Mouse (Mus musculus) granulocyte monocyte progenitor cell, adult 5-6 weeks (primary cell): ENCODE results near the gene Hist2h2be. TPM values are rescaled to one million over a fixed set of nuclear protein-coding genes. Genes with fewer than 3 reads are reported as not detected.
"Not testable (repeated sequence)": the region's sequence is repeated elsewhere in the genome, so short reads cannot be mapped to it uniquely, and the experiment has no call there.

Source experiments
- ATAC-seq: replicated peaks from 2 replicates; pipeline ENCODE4 v1.8.0; 2016; ENCODE audit warnings: mild to moderate bottlenecking, moderate TSS enrichment, inconsistent platforms; ENCODE audit not compliant: poor library complexity, severe bottlenecking
- total RNA-seq, 2 experiments: library from RNA; stranded (forward) in 1 of 2; stranded (reverse) in 1 of 2; fragments of 200-712, 200-1000 nt in 1 of 2; fragments of >200 nt in 1 of 2; fragmentation: Nextera tagmentation in 1 of 2; gene quantifications; 2 replicates each; pipeline ENCODE4 v1.2.3; 2014 to 2017

Gene Hist2h2be
- total RNA-seq, 2 experiments from 2014 or later = 3.3 to 11.2 TPM

GRCm38 (mm10) chr3:96237335-96237903 is 16.5 kb downstream of the Hist2h2be start:
- ATAC-seq = no peak

DNA sequence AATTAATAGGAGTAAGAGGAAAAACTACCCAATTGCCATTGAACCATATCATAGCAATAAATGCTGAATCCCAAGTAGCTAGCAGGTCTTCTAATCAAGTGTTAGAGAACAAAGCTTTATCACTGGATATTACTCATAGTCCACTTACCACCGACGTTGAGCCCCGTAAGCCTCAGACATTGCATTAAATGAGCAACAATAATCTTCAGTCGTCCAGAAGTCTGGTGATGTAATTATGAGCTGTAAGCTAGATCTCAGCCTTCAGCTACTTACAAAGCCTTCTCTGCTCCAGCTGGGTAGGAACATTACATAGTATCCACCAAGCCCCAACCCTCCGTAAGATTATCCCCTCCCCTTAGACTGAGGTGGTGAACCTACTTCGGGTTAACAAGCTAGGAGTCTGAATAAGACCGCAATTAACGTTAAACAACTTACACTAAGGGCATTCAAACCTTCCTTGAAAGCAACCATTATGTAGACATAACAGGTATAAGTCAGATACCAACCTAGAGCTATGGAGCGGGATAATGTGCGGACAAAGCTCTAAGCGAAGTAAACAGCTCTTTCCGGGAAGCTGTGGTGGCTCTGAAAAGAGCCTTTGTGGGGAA is 17.1 kb downstream of the Hist2h2be start:
- no peak for ATAC-seq

DNA sequence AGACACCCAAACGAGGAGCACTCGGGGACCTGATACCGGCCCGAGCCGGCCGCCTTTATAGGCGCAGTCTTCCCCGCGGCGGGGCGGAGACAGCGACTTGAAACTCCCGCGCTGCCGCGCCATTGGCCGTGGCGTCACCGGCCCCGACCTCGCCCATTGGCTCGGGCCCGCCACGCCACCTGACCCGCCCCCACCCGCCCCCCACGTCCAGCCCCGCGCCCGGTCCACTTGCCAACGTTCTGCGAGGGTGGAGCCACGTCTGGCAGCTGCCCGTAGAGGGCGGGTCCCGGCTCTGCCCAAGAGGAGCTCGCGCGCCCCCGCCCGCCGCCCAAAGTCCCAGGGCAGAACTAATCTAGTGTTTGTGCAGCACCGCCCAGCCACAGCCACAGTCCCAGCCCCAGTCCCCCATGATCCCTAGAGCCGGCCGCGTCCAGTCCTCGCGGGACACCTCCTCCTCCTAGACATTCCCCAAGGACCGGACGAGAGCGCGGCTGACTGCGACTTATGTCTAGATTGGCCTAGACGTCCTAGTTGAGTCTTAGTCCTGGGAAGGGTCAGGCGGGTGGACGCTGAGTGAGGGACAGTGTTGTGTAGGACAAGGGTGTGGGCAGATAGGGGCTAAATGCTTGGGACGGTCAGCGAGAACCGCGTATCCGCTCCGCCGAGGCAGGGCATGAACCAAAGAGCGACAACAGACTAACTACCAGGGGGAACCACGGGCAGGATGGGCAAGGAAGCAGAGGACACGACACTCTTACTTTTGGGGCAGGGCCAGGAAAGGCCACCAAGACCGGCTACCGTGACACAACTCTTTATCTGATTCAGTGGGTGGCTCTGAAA is 18.3 kb downstream of the Hist2h2be start, which contains the start of gene Hist2h3c2:
Gene Hist2h3c2, minus strand, starts transcription at position 174 of the 840 bp plus-strand sequence.
- ATAC-seq = peak; percentile 62

- ATAC-seq = peak; percentile 55
These were observed 19.3 kb downstream of the Hist2h2be start, which contains the start of gene Hist2h2aa2 for GRCm38 (mm10) chr3:96239949-96240798. TSS of gene Hist2h2aa2 (minus strand) at chr3:96240276.

GRCm38 (mm10) chr3:96240799-96241197 is 19.9 kb downstream of the Hist2h2be start:
- no peak for ATAC-seq

GRCm38 (mm10) chr3:96243921-96244572 is 23.1 kb downstream of the Hist2h2be start:
- no peak for ATAC-seq

GRCm38 (mm10) chr3:96245003-96245886 is 24.3 kb downstream of the Hist2h2be start, which contains the start of gene Hist2h2aa1:
TSS of gene Hist2h2aa1 (plus strand) at chr3:96245497.
- peak; percentile 61 for ATAC-seq

DNA sequence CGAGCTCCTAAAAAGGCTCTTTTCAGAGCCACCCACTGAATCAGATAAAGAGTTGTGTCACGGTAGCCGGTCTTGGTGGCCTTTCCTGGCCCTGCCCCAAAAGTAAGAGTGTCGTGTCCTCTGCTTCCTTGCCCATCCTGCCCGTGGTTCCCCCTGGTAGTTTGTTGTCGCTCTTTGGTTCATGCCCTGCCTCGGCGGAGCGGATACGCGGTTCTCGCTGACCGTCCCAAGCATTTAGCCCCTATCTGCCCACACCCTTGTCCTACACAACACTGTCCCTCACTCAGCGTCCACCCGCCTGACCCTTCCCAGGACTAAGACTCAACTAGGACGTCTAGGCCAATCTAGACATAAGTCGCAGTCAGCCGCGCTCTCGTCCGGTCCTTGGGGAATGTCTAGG is 25.1 kb downstream of the Hist2h2be start:
- ATAC-seq = not testable (repeated sequence)

DNA sequence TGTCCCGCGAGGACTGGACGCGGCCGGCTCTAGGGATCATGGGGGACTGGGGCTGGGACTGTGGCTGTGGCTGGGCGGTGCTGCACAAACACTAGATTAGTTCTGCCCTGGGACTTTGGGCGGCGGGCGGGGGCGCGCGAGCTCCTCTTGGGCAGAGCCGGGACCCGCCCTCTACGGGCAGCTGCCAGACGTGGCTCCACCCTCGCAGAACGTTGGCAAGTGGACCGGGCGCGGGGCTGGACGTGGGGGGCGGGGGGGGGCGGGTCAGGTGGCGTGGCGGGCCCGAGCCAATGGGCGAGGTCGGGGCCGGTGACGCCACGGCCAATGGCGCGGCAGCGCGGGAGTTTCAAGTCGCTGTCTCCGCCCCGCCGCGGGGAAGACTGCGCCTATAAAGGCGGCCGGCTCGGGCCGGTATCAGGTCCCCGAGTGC is 25.5 kb downstream of the Hist2h2be start, which contains the start of gene Hist2h3c1:
Gene Hist2h3c1, plus strand, starts transcription at position 259 of the 430 bp plus-strand sequence.
- ATAC-seq = peak; percentile 61

DNA sequence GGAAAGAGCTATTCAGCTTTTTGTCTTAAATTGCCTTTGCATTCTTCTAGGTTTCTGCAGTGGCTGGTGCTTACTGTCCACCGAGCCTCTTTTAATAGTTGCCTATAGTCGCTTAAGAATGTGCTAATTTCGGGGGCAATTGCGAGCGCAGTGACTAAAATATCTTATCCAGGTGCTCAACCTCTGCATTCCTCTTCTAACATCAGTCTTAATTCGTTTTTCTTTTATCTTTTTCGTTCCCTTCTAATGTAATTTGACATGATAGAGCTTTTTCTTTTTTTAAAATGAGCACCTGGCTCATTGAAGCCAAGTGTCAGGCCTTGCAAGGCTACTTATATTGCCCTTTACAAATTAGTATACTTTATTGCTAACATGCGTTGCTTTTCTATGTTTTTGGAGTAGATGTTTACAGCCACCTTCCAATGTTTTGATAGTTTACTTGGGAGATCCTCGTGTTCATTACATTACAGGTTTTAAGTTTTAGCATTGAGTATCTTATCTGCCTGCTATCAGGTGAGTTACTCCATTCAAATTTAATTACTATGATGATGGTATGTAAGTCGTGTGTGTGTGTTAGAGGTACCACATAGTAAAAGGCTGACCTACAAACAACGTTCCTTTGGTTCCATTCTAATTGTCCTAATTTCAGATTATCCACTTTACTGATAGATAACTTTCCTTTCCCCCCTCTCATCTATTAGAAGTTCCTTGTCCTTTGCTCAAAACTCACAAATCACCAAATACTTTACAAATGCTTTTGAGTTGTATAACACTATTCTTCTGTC is 26.6 kb downstream of the Hist2h2be start:
- ATAC-seq = no peak

GRCm38 (mm10) chr3:96248141-96249033 is 27.5 kb downstream of the Hist2h2be start:
- ATAC-seq = no peak

DNA sequence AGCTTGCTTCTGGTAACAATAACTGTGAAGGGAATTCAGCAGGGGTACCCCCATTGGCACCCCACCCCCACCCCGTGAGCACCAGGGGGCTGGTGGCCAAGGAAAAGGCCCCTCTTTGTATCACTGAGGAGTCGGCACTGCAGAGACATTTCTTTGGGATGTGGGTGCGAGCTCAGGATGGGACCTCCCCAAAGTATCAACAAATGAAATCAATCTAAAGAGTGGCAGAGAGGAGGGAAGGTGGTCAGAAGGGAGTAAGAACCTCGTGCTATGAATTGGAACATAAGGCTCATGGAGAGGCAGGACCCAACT is 28.1 kb downstream of the Hist2h2be start:
- ATAC-seq = no peak

GRCm38 (mm10) chr3:96250890-96251289 is 30.0 kb downstream of the Hist2h2be start:
- ATAC-seq = no peak

DNA sequence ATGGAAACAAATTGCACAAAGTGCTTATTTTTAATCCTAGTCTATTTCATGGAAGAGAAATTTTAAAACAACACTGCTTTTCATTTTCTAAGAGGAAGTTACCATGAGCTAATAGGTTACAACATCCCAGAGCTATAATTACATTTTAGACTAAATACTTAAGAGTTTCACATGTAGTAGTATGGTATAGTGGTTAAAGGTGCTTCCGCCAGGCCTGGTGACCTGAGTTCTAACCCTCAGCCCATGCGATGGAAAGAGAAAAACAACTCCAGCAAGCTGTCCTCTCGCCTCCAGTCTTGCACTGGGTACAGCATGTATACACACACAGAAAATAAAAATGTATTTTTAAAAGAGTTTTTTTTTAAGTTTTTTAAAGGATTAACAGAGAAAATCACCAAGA is 30.9 kb downstream of the Hist2h2be start:
- ATAC-seq = peak; percentile 83

DNA sequence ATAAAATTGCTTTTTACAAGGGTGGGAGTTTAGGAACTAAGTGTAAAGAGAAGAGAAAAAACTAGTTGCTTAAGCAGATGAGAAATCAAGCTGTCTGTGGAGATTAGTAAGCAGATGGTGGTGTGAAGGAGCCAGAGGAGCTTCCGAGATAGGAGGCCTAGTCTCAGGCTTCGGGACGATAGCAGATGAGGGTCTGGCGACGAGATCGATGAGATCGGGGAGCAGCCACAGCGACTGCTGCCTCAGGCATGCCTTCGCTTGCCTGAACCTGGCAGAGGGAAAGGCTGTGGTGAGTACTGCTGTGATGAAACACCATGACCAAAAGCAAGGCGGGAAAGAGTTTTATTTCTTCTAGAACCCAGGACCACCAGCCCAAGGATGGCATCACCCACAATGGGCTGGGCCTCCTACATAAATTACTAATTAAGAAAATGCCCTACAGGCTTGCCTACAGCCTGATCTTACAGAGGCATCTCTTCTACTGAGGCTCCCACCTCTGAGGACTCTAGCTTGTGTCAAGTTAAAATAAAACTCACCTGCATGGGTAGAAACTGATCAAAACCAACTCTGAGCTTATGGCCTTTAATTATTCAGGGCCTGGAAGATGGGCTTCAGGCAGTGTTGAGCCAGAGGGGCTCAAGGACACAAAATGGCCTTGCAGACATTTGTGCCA is 33.9 kb downstream of the Hist2h2be start:
- ATAC-seq = no peak

GRCm38 (mm10) chr3:96255926-96256593 is 35.1 kb downstream of the Hist2h2be start:
- ATAC-seq = no peak
